Mouse (Mus musculus) embryo, embryonic 10.5 days (tissue): ENCODE measurements around the gene 2610528J11Rik.
A peak's percentile ranks its signal among the peaks of the same experiment; 100 is the strongest.
"Not testable (repeated sequence)": the region's sequence is repeated elsewhere in the genome, so short reads cannot be mapped to it uniquely, and the experiment has no call there.

Source experiments
- DNase-seq: peaks from one replicate; pipeline ENCODE4 v3.0.0-alpha.2; 2015; ENCODE audit warnings: low spot score

The 2610528J11Rik gene

DNA sequence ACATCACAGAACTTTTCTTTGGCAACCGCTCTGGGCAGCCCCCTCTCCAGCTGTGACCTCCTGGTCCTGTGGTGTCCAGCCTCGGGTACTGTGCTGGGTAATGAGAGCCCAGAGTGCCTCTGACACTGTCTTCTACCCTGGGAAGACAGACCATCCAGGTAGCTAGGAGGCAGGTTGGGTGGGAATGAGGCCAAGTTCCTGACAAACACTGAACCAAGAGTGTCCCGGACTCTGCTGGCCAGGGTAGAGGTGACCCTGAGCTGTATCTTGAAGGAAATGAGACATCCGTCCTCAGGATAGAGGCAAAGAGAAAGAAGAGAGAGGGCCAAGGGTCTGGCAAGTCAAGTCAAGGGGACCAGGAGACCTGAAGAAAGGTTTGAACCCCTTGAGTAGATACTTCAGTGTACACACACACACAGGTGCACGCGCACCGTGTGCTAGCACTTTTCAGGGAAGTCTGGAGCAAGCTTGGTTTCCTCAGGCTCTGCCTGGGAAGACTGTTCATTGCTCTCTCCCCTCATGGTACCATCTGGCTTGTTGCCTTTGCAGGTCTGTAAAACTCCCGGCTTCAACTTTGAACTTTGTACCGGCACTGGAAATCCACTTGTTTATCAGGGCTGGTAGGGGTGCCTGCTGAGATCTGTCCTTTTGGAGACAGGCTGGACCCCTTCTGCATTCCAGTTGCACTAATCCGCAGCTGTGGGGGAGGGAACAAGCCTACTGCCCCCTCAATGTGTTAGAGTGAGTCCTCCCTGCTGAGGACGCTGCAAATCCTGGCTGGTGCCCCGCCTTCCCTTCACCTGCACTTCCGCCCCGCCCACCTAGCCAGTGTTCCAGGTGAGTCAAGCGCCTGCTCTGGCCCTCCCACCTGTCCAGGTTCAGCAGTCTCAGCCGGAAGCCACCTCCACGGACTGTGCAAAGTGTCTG is at the start of gene 2610528J11Rik:
2610528J11Rik (plus strand) TSS at position 592 of the 927 bp plus-strand sequence.
- DNase-seq: no peak

DNA sequence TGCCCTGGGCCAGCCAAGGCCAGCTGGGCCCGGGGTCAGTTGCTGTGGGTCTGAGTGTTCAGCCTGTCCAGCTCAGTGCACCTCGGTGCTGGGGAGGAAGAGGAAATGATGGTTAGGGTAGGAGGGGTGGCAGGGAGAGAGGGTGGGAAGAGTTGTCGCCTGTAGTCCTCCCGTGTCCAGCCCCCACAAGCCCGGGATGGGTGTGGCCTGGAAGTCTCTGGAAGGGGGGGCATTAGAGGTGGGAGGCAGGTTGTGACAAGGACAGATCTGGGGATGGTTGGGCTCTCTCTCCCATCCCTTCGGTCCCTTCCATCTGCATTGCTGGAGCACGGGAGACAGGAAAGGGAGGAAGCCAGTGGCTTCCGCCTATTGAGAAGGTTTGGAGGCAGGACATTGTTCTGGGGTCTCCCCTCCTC is 37.1 kb upstream of the 2610528J11Rik start, which contains the start of gene Tie1:
Tie1 (minus strand) TSS at position 345 of the 416 bp plus-strand sequence.
- no peak for DNase-seq

DNA sequence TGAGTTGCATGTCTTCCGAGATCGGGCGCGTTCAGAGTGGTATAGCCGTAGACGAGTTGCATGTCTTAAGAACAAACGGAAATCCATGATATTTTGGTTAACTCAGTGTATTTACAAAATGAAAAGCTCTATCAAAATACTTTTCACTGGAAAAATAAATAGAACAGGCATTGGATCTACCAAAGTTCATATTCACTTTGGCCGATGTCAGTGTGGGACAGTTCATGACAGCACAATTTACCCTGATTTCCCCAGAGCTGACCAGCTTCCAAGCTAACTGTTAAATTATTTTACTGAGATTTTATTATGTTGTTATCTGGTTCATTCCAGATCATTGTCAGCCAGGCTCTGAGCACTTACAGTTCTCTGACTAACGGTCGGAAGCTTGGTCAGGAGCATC is 36.3 kb upstream of the 2610528J11Rik start:
- no peak for DNase-seq

DNA sequence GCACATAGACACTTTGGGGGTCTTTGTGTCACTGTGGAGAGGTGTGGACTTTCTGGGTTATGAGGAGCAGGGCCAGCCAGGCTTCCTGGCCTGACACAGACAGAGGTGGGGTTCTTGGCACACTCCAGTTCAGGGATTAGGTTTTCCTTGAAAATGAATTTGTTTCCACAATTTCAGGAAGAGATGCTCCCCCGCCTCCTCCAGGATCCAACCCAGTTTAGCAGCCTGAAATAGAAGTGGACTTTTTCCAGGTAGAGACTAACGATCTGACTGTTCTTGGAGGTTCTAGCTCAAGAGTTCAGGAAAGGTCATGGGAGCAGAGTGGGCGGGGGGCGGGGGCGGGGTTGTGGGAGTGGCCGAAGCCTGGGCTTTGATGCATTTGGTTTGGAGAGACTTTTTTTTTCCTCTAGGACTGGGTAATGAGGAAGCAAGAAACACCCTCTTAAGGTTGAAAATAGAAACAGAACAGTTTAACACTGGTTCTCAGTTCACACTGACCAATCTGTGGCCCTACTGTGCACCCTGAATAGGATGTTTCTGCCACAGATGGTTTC is 26.6 kb upstream of the 2610528J11Rik start:
- no peak for DNase-seq

DNA sequence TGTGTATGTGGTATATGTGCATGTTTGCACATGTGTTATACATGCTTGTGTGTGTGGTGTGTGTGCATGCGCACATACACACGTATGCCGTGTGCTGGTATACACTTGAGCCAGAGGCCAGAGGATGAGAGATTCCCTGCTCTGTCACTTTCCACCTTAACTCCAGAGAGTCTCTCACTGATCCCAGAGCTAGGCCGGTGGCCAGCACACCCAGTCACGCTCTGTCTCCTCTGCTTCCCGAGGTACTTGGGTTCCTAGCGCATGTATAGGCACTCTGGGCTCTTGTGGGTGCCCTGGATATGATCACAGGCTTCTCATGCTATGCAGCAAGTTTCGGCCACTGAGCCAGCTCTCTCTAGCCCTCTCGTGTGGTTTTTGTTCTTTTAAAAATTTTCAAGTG is 26.0 kb upstream of the 2610528J11Rik start:
- DNase-seq: no peak

DNA sequence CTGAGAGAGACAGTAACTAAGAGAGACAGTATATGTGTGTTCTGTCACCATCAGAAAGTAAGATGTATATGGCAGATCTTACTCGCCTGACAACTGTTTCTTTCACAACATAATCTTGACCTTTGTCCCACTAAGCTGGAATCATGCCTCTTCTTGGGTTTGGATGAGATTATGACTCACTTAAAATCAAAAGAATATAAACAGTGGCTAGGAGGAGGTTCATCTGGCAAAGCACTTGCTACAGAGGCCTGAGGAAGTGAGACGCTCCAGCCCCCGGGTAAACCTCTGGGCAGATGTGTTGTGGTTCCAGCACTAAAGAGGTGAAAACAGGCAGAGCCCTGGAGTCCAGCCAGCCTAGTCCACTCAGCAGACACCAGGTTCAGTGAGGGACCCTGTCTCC is 21.2 kb upstream of the 2610528J11Rik start:
- no peak for DNase-seq

DNA sequence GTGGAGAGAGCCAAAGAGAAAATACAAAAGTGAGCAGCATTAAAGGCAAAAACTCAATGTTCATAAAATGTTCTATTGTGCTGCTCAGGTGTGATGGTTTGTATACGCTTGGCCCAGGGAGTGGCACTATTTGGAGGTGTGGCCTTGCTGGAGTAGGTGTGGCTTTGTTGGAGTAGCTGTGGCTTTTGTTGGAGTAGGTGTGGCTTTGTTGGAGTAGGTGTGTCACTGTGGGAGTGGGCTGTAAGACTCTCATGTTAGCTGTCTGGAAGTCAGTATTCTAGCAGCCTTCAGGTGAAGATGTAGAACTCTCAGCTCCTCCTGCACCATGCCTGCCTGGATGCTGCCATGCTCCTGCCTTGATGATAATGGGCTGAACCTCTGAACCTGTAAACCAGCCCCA is 19.6 kb upstream of the 2610528J11Rik start:
- DNase-seq: not testable (repeated sequence)

DNA sequence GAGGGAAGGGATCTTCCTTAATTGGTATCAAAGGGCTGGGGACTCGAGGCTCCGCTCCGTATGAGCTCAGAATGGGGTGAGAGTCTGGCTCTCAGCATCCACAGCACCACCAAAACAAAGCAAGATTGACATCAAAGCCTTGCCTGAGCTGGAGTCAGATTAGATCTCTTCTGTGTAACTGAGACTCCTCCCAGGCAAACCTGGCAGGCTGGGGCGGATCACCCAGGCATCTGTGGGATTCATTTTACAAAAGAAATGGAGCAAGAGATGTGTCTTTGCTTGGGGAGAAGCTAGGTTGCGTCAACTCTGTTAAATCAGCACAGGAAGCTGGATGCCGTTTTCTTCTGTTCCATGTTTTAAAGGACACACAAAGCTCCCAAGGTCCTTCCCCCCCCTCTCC is 17.7 kb upstream of the 2610528J11Rik start:
- DNase-seq: peak; percentile 39

DNA sequence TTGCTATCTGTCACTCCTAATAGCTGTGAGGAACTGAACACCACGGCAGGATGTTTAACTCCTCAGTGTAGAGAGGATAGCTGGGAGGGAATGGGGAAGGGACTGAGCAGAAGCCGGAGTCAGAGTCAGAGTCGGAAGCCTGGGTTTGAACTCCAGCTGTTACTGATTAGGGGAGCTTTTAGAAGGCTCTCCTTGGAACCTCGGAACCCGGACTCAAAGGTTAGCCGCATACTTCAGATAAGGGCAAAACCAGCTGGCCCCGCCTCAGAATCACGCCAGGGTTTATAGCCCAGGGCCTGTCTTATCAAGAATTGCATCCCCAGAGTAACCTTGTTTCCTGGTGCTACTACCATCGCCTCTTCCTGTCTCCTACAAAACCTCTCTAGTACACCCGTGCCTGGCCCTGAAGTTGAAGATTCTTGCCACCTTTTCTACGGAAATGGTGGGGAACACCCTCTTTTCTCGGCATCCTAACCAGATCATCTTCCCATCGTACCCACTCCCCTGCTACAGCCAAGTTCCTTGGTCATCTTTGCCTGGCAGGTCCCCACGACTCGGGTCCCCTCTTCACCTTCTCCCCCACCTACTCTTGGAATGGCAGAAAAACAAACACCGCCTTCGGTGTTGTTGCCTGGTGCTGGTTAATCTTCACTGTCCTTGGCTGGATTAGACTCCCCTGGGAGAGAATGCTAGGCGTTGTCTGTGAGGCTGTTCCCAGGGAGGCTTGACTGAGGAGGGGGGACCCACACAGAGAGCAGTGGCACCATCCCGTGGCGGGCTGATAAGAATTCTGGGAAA is 9.9 kb upstream of the 2610528J11Rik start:
- peak; percentile 62 for DNase-seq

DNA sequence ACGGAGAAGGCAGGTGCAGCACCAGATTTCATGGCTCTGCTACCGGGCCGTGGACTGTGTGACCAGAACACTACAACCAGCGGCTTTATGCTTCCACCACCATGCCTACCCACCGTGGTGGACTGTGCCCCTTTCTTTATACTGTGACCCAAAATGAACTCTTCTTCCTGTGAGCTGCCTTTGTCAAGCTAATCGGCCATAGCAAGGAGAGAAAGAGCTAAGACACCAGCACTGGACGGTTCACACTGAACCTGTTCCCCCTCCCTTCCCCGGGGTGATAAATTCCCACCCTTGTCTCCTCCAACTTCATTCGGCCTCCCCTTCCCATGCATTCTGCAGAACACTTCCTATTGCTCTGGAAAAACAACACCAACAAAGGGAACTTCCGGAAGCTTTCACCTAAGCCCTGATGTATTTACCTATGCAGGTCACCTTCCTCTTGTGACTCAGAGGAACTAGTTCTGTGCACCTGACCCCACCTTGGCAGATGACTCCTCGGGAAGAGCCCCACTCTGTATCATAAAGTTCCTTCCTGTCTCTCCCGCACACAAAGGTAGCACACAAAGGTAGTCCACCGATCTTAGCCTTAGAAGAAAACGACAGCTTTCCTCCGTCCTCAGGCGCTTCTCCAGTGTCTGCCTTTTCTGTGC is 9.2 kb upstream of the 2610528J11Rik start:
- no peak for DNase-seq

DNA sequence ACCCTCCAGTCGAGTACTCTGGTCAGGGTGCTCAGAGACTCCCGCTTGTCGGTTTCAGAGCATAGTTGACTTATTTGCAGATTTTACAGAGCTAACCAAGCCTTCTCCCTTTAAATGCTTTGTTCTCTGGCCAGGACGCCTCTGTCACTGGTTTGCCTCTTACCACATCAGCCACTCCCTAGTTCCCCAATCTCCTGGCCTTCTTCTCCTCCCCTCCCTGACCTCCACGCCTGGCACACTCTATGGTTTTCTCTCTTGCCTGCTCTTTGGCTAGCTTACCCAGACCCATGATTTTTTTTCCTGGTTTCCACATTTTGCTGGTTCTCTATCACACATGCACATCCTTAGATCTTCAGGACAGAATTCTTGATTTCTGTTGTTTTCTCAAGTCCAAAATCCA is 8.6 kb upstream of the 2610528J11Rik start:
- no peak for DNase-seq

DNA sequence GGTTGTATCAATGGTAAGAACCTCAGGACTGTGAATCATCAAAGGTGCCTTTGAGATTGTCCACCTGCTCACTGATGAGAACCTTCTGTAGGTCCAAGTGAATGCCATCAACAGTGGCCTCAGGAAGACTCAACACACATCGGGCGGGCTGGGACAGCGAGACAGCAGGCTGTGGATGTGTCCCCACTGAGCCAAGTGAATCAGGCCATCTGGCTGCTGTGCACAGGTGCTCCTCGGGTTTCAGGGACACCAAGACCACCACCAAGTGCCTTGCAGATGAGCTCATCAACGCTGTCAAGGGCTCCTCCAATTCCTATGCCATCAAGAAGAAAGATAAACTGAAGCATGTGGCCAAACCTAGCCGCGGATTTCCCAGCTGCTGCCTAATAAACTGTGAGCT is 4.6 kb upstream of the 2610528J11Rik start:
- no peak for DNase-seq

DNA sequence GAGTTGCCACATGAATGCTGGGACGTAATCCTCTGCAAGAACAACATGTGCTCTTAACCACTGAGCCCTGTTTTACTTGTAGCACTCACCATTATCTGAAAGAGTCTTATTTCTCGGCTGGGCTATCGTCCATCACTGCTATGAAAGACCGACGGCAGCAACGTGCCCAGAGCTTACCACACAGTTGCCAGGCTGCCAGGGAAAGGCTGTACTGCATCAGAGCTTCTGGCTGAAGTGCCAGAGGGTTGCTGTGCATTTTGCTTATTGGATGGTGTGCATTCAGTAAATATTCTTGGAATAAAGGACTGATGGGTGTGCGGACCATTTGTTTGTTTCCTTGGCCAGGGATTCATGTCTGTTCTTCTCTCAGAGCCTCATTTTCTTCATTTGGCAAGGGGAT is 2.8 kb upstream of the 2610528J11Rik start:
- no peak for DNase-seq

DNA sequence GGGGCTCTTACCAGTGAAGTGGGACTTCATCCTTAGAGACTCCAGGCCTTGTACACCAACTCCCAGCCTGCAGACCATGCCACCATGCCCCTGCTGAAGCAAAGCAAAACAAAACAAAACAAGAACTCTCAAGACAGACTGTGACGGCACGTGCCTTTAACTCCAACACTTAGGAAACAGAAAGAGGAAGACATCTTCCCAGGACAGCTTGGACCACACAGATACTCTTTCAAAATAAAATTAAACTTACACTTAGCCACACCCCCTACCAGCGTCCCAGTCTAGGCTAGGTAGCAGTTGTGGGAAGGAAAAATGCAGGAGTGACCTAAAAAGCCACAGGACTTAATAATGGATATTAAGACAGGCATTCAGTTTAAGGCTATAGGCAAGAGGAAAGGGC is 1.0 kb upstream of the 2610528J11Rik start:
- DNase-seq: no peak

DNA sequence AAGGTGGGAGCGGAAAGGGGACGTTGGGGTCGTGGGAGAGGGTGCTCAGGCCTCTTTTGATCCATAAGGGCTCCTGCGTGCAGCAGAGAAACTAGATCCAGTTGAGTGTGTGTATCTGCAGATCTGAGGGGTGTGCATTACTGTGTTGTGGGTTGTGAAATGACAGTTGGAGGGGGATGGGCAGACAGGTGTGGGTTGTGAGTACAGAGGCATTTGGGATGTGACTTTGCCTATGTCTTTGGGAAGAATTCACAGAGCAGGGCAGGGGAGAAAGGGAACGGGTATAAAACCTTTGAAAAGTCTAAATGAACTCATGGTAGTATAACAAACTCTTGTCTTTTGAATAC is 509 bp downstream of the 2610528J11Rik start:
- DNase-seq: no peak

DNA sequence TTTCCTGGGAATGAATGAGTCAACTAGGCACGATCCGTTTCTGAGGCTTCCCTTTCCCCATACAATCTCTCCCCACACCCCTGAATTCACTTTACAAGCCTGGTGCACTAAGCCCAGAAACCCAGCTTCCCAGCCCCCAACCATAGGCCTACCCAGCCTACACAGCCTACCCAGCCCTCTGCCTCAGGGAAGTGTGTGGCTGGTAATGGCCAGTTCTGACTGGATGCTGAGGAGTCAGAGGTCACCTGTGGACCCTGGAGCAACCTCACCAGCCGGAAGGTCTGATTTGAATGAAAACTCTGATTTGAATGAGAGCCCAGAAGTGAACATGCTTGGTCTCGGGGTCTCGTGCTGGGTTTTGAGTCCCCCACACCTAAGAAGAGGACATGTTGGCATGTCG is 921 bp downstream of the 2610528J11Rik start:
- no peak for DNase-seq

DNA sequence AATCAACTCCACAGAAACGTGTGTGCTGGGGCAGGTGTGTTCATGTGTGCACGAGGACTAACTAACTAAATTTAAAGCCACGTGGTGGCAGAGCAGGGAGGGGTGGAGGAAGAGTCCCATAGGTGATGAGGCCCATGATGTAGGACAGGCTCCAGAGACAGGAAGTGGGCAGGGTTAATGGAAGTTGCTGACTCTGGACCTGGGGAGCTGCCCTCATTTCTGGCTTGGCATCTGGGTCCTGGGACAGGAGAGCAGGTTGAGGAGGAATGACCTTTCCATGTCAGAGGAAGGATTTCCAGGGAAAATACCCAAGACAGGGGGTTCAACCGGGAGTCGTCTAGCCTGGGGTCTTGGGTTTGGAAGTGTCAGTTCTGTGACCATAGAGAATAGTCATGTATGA is 5.9 kb downstream of the 2610528J11Rik start:
- DNase-seq: no peak

DNA sequence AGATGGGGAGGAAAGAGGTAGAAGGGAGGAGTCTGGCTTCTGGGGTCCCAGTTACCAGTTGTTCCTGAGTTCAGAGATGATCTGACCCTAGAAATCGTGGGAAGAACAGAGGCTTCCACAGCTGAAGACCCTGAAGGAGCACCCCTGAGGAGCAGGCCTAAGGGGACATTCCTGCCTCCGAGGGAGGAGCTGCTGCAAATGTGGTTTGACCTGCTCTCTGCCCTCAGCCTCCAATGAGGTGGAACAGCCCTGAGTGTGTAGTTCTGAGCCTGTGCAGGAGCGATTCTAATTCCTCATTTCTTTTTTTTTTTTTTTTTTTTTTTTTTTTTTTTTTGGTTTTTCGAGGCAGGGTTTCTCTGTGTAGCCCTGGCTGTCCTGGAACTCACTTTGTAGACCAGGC is 6.4 kb downstream of the 2610528J11Rik start:
- DNase-seq: no peak

DNA sequence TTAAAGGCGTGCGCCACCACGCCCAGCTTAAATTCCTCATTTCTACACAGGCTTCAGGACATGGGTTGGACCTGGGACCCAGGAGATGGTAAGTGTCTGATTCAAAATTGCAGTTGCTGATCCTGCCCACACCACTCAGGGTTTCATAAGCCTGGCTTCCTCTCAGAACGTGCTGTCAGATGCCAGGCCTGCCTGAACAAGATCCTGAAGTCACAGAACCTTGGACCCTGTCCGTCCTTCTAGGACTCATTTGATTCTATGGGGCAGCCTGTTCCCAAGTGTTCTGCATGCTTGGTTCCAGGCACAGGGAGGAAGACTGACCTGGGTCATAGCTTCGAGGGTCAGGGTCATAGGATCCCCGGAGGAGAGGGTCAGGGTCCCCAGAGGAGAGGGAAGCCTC is 6.8 kb downstream of the 2610528J11Rik start:
- DNase-seq: no peak

DNA sequence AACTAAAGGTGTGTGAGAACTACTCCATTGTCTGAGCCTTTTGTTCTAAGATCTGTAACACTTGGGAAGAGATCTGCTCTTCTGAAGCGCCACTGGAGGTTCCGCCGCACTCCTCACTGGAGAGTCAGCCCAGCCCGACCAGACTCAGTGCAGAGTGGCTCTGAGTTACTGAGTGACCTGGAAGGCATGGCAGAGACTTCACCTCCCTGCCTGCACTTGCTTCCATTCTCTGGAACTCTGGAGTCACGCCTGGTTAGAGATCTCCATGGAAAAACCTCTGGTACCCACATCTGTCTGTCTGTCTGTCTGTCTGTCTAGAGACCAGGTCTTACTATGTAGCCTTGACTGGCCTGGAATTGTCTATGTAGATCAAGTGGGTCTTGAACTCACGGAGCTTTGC is 8.8 kb downstream of the 2610528J11Rik start:
- no peak for DNase-seq

DNA sequence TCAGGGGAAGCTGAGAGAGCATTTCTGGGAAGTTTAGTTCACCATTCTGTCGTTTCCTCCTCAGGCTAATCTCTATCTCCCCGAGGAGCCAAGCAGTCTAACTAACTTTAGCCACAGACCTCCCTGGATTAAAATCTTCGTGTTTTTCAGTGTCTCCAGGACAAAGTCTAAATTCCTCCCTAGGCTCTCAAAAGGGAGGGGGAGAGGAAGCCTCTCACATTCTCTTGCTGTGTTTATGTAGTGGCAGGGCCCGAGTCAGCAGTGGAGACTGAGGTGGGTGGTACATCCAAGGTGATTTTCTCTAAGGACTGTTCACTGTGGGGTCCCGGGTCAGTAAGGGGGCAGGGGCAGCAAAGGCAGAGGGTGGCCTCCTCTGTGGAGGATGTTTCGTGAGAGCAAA is 11.0 kb downstream of the 2610528J11Rik start:
- DNase-seq: no peak

DNA sequence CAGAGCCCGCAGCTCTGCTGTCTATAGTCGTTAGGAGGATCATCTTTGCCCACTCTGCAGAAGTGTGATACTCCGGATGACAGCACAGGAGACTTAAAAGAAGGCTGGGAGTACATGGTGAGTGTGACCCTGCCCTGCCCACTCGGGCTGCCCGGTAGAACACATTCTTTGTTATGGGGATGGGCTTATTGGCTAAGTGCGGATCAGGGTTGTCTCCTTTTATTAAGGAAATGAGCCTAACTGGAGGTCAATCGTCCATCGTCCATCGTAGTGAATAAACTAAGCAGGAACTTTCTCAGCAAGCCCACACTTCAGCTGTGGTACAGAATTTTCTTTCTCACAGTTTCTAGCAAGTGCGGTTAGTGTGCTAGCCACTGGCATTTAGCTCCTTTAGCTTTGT is 13.1 kb downstream of the 2610528J11Rik start:
- no peak for DNase-seq
